Comparison of ENCODE assay signal across 10 mouse cellular contexts in the genomic region with DNA sequence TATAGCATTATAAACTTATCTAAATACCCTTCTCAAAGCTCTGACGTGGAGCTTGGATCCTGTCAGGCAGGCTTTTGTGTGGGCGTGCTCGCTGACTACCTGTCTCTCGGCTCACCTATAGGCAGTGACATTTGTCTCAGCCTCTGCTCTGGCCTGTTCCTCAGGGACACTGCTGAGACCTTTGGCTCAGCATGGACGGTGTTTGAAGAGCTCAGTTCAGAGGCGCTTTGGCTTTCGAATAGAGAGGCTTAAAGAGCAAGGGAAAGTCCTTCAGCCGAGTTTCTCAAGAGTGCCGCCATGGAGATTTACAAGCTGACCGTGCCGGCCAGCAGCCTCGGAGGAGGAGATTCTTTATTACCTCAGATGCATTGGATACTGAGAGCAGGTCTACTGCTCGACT.
DNase-seq lines count a peak whose midpoint lies in the region; ATAC-seq and TF ChIP-seq lines count a peak whose summit lies in the region.
"Had no signal": no experiment of that assay in that cellular context is flagged by ENCODE, and none has a peak within 500 bp of the region (broad histone marks: within the 10 kb centered on the region; RNA-seq: fewer than 3 reads in every experiment).

No protein-coding gene starts in this region.

- H3K4me2 ChIP-seq in lung, embryonic 14.5 days: no peak overlapping the region
- peak overlapping the region; percentile 33; the same call in 1 of the 2 replicates for H3K4me2 ChIP-seq in intestine, embryonic 16.5 days (ENCODE audit: low read depth, low read length)
- no peak overlapping the region for H3K4me2 ChIP-seq in stomach, embryonic 15.5 days
- H3K4me2 ChIP-seq: neural tube, embryonic 13.5 days had no signal

- no peak for TF ChIP-seq CTCF in lung, embryonic 14.5 days (IDR thresholded peaks at IDR 0.05; ENCODE audit: low read depth)

- 59% methylated on average over 13 of the region's 13 CpGs for WGBS in lung, embryonic 14.5 days
- 44% methylated on average over 13 of the region's 13 CpGs for WGBS in intestine, embryonic 16.5 days
- 62% methylated on average over 13 of the region's 13 CpGs for WGBS in stomach, embryonic 15.5 days

- no peaks in the 10 kb centered on the region for H3K9me3 ChIP-seq in lung, embryonic 14.5 days (ENCODE audit: low read depth, low read length)
- no peaks in the 10 kb centered on the region for H3K9me3 ChIP-seq in intestine, embryonic 16.5 days (ENCODE audit: control insufficient read depth, low read length)
- H3K9me3 ChIP-seq in stomach, embryonic 15.5 days: no peaks in the 10 kb centered on the region
- H3K9me3 ChIP-seq: neural tube, embryonic 13.5 days had no signal

- H3K27ac ChIP-seq in lung, embryonic 14.5 days (ENCODE audit: low read depth): no peak overlapping the region
- H3K27ac ChIP-seq in intestine, embryonic 16.5 days (ENCODE audit: low read length): peak overlapping the region; percentile 80
- 0 out of 2 replicates have a peak overlapping the region, but pooled peaks have one; percentile 31 for H3K27ac ChIP-seq in stomach, embryonic 15.5 days
- H3K27ac ChIP-seq: macrophage; neural tube, embryonic 13.5 days had no signal

- peaks cover 3% of the 10 kb centered on the region; the same call in 1 of the 2 replicates for H3K4me1 ChIP-seq in lung, embryonic 14.5 days (ENCODE audit: insufficient read depth)
- peaks cover 19% of the 10 kb centered on the region for H3K4me1 ChIP-seq in intestine, embryonic 16.5 days (ENCODE audit: control insufficient read depth, insufficient read depth, low read length)
- no peaks in the 10 kb centered on the region for H3K4me1 ChIP-seq in stomach, embryonic 15.5 days
- H3K4me1 ChIP-seq: neural tube, embryonic 13.5 days had no signal

- H3K27me3 ChIP-seq in lung, embryonic 14.5 days (ENCODE audit: insufficient read depth, low read length): no peaks in the 10 kb centered on the region
- no peaks in the 10 kb centered on the region for H3K27me3 ChIP-seq in intestine, embryonic 16.5 days (replicated peaks; ENCODE audit: control insufficient read depth, insufficient read depth, low read length)
- no peaks in the 10 kb centered on the region for H3K27me3 ChIP-seq in stomach, embryonic 15.5 days (replicated peaks)
- H3K27me3 ChIP-seq: neural tube, embryonic 13.5 days had no signal

- H3K36me3 ChIP-seq in lung, embryonic 14.5 days (ENCODE audit: insufficient read depth): peaks cover 6% of the 10 kb centered on the region; the same call in 1 of the 2 replicates
- 0 out of 2 replicates have a peak, but pooled peaks cover 3% of the 10 kb centered on the region for H3K36me3 ChIP-seq in intestine, embryonic 16.5 days (ENCODE audit: control insufficient read depth, insufficient read depth, low read length)
- H3K36me3 ChIP-seq in stomach, embryonic 15.5 days: no peaks in the 10 kb centered on the region; the same call in 1 of the 2 replicates

- no peak overlapping the region for H3K4me3 ChIP-seq in lung, embryonic 14.5 days (ENCODE audit: low read depth, low read length)
- H3K4me3 ChIP-seq in intestine, embryonic 16.5 days (ENCODE audit: low read length): peak overlapping the region; percentile 23
- no peak overlapping the region for H3K4me3 ChIP-seq in stomach, embryonic 15.5 days (replicated peaks)
- H3K4me3 ChIP-seq: neural tube, embryonic 13.5 days had no signal

- no peak overlapping the region for H3K9ac ChIP-seq in lung, embryonic 14.5 days
- H3K9ac ChIP-seq in intestine, embryonic 16.5 days (ENCODE audit: low read depth, low read length): peak overlapping the region; percentile 43; the same call in 1 of the 2 replicates
- H3K9ac ChIP-seq in stomach, embryonic 15.5 days: no peak overlapping the region
- H3K9ac ChIP-seq: neural tube, embryonic 13.5 days had no signal

- no peak for ATAC-seq in lung, embryonic 14.5 days (ENCODE audit: insufficient read depth)
- peak; percentile 70 for ATAC-seq in intestine, embryonic 16.5 days
- ATAC-seq in stomach, embryonic 15.5 days (ENCODE audit: insufficient read depth, low FRiP score, low read depth): 0 out of 2 replicates have a peak, but pooled peaks have one; percentile 53

- peak; percentile 26 for DNase-seq in embryo, embryonic 10 days (ENCODE audit: low spot score)
- no peak for DNase-seq in embryo, embryonic 9.5 days (ENCODE audit: extremely low spot score)
- peak; percentile 46 for DNase-seq in lung, embryonic 14.5 days
- no peak for DNase-seq in lung, postnatal 4 days
- no peak for DNase-seq in B cell, adult 2 months
- no peak for DNase-seq in spleen, postnatal 14 days (ENCODE audit: low spot score in 2 of 2)

Comparison
In these comparisons a context has a peak if more than half of its experiments do, and no peak if none do; other contexts are left out.
1. DNase-seq: peak in embryo, embryonic 10 days (single experiment) and lung, embryonic 14.5 days (single experiment); none in embryo, embryonic 9.5 days (single experiment), lung, postnatal 4 days (0 of 2), B cell, adult 2 months (0 of 2) and spleen, postnatal 14 days (0 of 2).